Mouse (Mus musculus): ENCODE data around the gene Ehd1. TPM values are rescaled to one million over a fixed set of nuclear protein-coding genes. Genes with fewer than 3 reads are reported as not detected.
A peak's percentile ranks its signal among the peaks of the same experiment; 100 is the strongest.

Ehd1 gene
- polyA plus RNA-seq, 1 experiment from 2014 or later, result 85.4 TPM

GRCm38 (mm10) chr19:6331178-6331577, 54.7 kb downstream of the Ehd1 start:
- H3K4me2 ChIP-seq, result peak overlapping the region; percentile 57
- no peak for ATAC-seq
- H3K27me3 ChIP-seq (replicated peaks), result no peaks in the 10 kb centered on the region
- no peak overlapping the region for H3K4me3 ChIP-seq
- H3K9ac ChIP-seq, result peak overlapping the region; percentile 60
- H3K4me1 ChIP-seq, result peaks cover 36% of the 10 kb centered on the region
- H3K9me3 ChIP-seq (replicated peaks), result no peaks in the 10 kb centered on the region
- 24% methylated on average over 5 of the region's 5 CpGs for WGBS (ENCODE audit: insufficient replicate concordance)
- H3K27ac ChIP-seq, result no peak overlapping the region
- H3K36me3 ChIP-seq, result no peaks in the 10 kb centered on the region

GRCm38 (mm10) chr19:6331719-6332516, 55.4 kb downstream of the Ehd1 start:
- H3K4me2 ChIP-seq, result peak overlapping the region; percentile 57
- peaks cover 4% of the 10 kb centered on the region for H3K36me3 ChIP-seq
- peak overlapping the region; percentile 25 for H3K4me3 ChIP-seq
- peaks cover 43% of the 10 kb centered on the region for H3K4me1 ChIP-seq
- WGBS (ENCODE audit: insufficient replicate concordance), result 21% methylated on average over 13 of the region's 13 CpGs
- no peak for ATAC-seq
- H3K9me3 ChIP-seq (replicated peaks), result no peaks in the 10 kb centered on the region
- no peaks in the 10 kb centered on the region for H3K27me3 ChIP-seq (replicated peaks)
- H3K27ac ChIP-seq, result no peak overlapping the region; the same call in 1 of the 2 replicates
- peak overlapping the region; percentile 60 for H3K9ac ChIP-seq

DNA sequence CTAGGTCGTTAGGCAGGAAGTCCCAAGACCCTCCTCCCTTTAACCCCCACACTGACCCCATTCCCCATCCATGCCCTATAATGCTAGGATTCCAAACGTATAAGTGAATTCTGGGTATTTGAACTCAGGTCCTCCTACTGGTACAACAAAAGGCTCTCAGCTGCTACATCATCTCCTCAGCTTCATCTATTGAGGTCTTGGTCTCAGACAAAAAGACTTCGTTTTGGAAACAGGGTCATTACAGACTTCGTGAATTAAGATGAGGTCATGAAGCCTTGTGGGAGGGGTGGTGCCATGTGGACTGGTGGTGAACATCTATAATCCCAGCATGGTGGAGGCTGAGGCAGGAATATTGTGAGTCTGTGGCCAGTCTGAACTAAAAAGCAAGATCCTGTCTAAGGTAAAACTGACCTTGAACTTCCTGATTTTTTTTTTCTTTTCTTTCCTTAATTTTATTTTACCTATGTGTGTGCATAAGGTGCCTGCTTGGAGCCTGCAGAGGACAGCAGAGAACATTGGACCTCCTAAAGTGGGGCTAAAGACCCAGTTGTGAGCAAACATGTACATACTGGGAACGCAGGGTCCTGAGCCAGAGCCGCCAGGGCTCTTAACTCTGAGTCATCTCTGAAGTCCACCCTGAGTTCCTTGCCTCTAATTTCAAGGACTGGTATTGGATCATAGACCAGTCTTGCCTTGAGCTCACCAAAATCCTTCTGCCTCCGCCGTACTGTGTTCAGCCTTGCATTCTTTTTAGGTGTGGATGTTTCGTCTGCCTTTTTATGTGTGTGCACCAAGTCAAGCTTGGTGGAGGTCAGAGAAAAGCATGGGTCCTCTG, 57.5 kb downstream of the Ehd1 start:
- H3K4me1 ChIP-seq, result peaks cover 53% of the 10 kb centered on the region
- no peak; the same call in 1 of the 2 replicates for ATAC-seq
- no peaks in the 10 kb centered on the region for H3K9me3 ChIP-seq (replicated peaks)

GRCm38 (mm10) chr19:6334673-6335457, 58.3 kb downstream of the Ehd1 start, which contains the start of gene Men1:
Gene Men1 (plus strand): TSS chr19:6334979.
- peaks cover 33% of the 10 kb centered on the region for H3K36me3 ChIP-seq

More for the DNA sequence above, 57.5 kb downstream of the Ehd1 start:
- H3K27me3 ChIP-seq (replicated peaks), result no peaks in the 10 kb centered on the region
- WGBS (ENCODE audit: insufficient replicate concordance), result 58% methylated on average over 9 of the region's 9 CpGs
- peak overlapping the region; percentile 85 for H3K27ac ChIP-seq
- peaks cover 25% of the 10 kb centered on the region for H3K36me3 ChIP-seq
- H3K4me2 ChIP-seq, result peak overlapping the region; percentile 97
- H3K4me3 ChIP-seq, result peak overlapping the region; percentile 82
- peak overlapping the region; percentile 88 for H3K9ac ChIP-seq

DNA sequence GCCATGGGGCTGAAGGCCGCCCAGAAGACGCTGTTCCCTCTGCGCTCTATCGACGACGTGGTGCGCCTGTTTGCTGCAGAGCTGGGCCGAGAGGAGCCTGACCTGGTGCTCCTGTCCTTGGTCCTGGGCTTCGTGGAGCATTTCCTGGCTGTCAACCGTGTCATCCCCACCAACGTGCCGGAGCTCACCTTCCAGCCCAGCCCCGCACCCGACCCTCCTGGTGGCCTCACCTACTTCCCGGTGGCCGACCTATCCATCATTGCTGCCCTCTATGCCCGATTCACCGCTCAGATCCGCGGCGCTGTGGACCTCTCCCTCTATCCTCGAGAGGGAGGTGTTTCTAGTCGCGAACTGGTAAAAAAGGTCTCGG, 58.9 kb downstream of the Ehd1 start:
- peak overlapping the region; percentile 82 for H3K4me3 ChIP-seq
- H3K27me3 ChIP-seq (replicated peaks), result no peaks in the 10 kb centered on the region
- 1% methylated on average over 25 of the region's 25 CpGs for WGBS (ENCODE audit: insufficient replicate concordance)
- no peaks in the 10 kb centered on the region for H3K9me3 ChIP-seq (replicated peaks)
- H3K36me3 ChIP-seq, result peaks cover 37% of the 10 kb centered on the region
- peak overlapping the region; percentile 85 for H3K27ac ChIP-seq
- H3K4me2 ChIP-seq, result peak overlapping the region; percentile 97
- peak overlapping the region; percentile 88 for H3K9ac ChIP-seq
- H3K4me1 ChIP-seq, result peaks cover 68% of the 10 kb centered on the region
- ATAC-seq, result no peak; the same call in 1 of the 2 replicates

More at GRCm38 (mm10) chr19:6334673-6335457, 58.3 kb downstream of the Ehd1 start, which contains the start of gene Men1:
- WGBS (ENCODE audit: insufficient replicate concordance), result 2% methylated on average over 43 of the region's 43 CpGs
- Histone ChIP-seq H3K9me3 (replicated peaks) (no peaks in the 10 kb centered on the region), H3K27ac (peak within 1 kb of the TSS; percentile 85), H3K4me2 (peak within 1 kb of the TSS; percentile 97), H3K4me1 (peaks cover 62% of the 10 kb centered on the region), H3K9ac (peak within 1 kb of the TSS; percentile 88), H3K4me3 (peak within 1 kb of the TSS; percentile 82), H3K27me3 (replicated peaks) (no peaks in the 10 kb centered on the region)
- peak; percentile 87 for ATAC-seq

- Histone ChIP-seq H3K4me3 (peak overlapping the region; percentile 82), H3K4me2 (peak overlapping the region; percentile 97), H3K9ac (peak overlapping the region; percentile 88; the same call in 1 of the 2 replicates), H3K9me3 (replicated peaks) (no peaks in the 10 kb centered on the region), H3K36me3 (peaks cover 37% of the 10 kb centered on the region), H3K4me1 (peaks cover 68% of the 10 kb centered on the region), H3K27ac (no peak overlapping the region), H3K27me3 (replicated peaks) (no peaks in the 10 kb centered on the region)
- ATAC-seq, result no peak
- 86% methylated on average over 10 of the region's 10 CpGs for WGBS (ENCODE audit: insufficient replicate concordance)
Observed at GRCm38 (mm10) chr19:6336920-6337319, 60.4 kb downstream of the Ehd1 start.

- Histone ChIP-seq H3K9ac (no peak overlapping the region), H3K4me2 (no peak overlapping the region), H3K36me3 (peaks cover 43% of the 10 kb centered on the region), H3K27ac (no peak overlapping the region), H3K27me3 (replicated peaks) (no peaks in the 10 kb centered on the region), H3K4me3 (no peak overlapping the region), H3K9me3 (replicated peaks) (no peaks in the 10 kb centered on the region), H3K4me1 (peaks cover 77% of the 10 kb centered on the region)
- ATAC-seq, result no peak
- 94% methylated on average over 7 of the region's 7 CpGs for WGBS (ENCODE audit: insufficient replicate concordance)
Observed at GRCm38 (mm10) chr19:6338171-6338570, 61.6 kb downstream of the Ehd1 start.

DNA sequence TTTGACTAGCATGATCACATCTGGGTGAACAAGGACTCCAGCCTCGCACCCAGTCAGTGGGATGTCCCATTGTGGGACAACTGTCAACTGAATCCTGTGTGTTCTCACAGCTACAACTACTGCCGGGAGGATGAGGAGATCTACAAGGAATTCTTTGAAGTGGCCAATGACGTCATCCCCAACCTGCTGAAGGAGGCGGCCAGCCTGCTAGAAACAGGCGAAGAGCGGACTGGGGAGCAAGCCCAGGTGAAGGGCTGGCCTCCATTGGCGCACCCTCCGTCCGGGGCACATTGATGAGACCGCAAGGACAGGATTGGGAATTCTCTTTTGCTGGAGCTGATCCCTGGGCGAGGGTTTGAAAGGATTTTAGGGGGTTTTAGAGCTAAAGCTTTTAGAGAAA, 62.2 kb downstream of the Ehd1 start:
- H3K4me1 ChIP-seq, result peaks cover 80% of the 10 kb centered on the region
- no peaks in the 10 kb centered on the region for H3K9me3 ChIP-seq (replicated peaks)
- 89% methylated on average over 11 of the region's 11 CpGs for WGBS (ENCODE audit: insufficient replicate concordance)
- H3K4me2 ChIP-seq, result no peak overlapping the region
- H3K27ac ChIP-seq, result no peak overlapping the region
- H3K9ac ChIP-seq, result no peak overlapping the region
- H3K27me3 ChIP-seq (replicated peaks), result no peaks in the 10 kb centered on the region
- ATAC-seq, result no peak
- H3K36me3 ChIP-seq, result peaks cover 43% of the 10 kb centered on the region
- no peak overlapping the region for H3K4me3 ChIP-seq

DNA sequence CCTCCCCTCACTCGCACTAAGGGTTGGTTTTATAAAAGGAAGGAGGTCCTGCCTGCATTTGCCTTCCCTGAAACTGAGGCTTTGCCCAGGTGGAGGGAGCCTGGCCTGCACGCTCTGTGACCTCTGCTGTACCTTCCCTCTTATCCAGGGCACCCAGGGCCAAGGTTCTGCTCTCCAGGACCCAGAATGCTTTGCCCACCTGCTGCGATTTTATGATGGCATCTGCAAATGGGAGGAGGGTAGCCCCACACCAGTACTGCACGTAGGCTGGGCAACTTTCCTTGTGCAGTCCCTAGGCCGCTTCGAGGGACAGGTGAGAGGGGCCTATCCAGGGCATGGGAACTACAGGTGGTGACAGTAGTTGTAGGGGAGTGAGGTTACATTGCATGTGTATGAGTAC, 62.7 kb downstream of the Ehd1 start:
- Histone ChIP-seq H3K9me3 (replicated peaks) (no peaks in the 10 kb centered on the region), H3K36me3 (peaks cover 47% of the 10 kb centered on the region), H3K4me1 (peaks cover 80% of the 10 kb centered on the region), H3K27ac (no peak overlapping the region), H3K4me2 (peak overlapping the region; percentile 99; the same call in 1 of the 2 replicates), H3K9ac (no peak overlapping the region), H3K27me3 (replicated peaks) (no peaks in the 10 kb centered on the region), H3K4me3 (no peak overlapping the region)
- ATAC-seq, result no peak
- 94% methylated on average over 6 of the region's 6 CpGs for WGBS (ENCODE audit: insufficient replicate concordance)

GRCm38 (mm10) chr19:6339890-6340504, 63.5 kb downstream of the Ehd1 start:
- peak; percentile 4; the same call in 1 of the 2 replicates for ATAC-seq

More at GRCm38 (mm10) chr19:6339890-6340504, 63.5 kb downstream of the Ehd1 start:
- H3K4me3 ChIP-seq, result peak overlapping the region; percentile 79
- H3K9ac ChIP-seq, result peak overlapping the region; percentile 90
- peak overlapping the region; percentile 99 for H3K4me2 ChIP-seq
- no peaks in the 10 kb centered on the region for H3K9me3 ChIP-seq (replicated peaks)
- 43% methylated on average over 15 of the region's 15 CpGs for WGBS (ENCODE audit: insufficient replicate concordance)
- peaks cover 55% of the 10 kb centered on the region for H3K36me3 ChIP-seq
- peak overlapping the region; percentile 83 for H3K27ac ChIP-seq
- H3K4me1 ChIP-seq, result peaks cover 76% of the 10 kb centered on the region
- H3K27me3 ChIP-seq (replicated peaks), result no peaks in the 10 kb centered on the region
